Mouse (Mus musculus) lung, postnatal 0 days (tissue): Measurements from ENCODE around the gene Itpr2.

Experiments
- CTCF ChIP-seq: IDR thresholded peaks from 2 replicates; pipeline ENCODE4 v1.5.1; 2016; ENCODE audit warnings: antibody characterized with exemption, mild to moderate bottlenecking
- EP300 ChIP-seq: IDR thresholded peaks from 2 replicates; pipeline ENCODE4 v1.6.1; 2016; ENCODE audit warnings: antibody characterized with exemption, mild to moderate bottlenecking, control low read depth

DNA sequence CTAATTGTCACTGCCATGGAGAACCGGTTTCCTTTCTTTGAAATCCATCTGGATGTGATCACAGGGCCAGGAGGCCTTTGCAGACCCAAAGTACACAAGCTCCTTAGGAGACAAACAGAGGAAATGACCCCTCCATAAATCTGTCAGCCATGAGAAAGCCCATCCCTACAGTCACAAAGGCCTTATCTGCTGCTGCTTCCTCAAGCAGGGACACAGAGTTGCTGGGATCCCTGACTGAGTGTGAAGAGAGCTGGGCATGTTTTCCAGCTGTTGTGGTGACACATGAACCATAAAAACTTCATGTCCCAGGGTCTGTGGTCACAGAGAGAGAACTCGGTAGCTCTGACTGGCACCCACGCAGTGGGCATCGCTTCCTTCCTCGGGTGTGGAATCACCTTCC, 28.7 kb upstream of the Itpr2 start:
- TF ChIP-seq CTCF (no peak), EP300 (peak; percentile 94)
